Mouse (Mus musculus) heart, adult 10 weeks (tissue): ENCODE data around the gene Olfr1454. TPM values are rescaled to one million over a fixed set of nuclear protein-coding genes. Genes with fewer than 3 reads are reported as not detected.

ENCODE experiments used
- polyA plus RNA-seq: library from polyadenylated mRNA; stranded (reverse); fragments of 350-450 nt; fragmentation: Illumina TruSeq; extraction: RNeasy Lipid Tissue Mini Kit (QIAGEN cat#74804); gene quantifications from one replicate; pipeline ENCODE4 v1.2.3, GENCODE M21; 2014; ENCODE audit warnings: low read depth, low replicate concordance

The Olfr1454 gene
- polyA plus RNA-seq: not detected

DNA sequence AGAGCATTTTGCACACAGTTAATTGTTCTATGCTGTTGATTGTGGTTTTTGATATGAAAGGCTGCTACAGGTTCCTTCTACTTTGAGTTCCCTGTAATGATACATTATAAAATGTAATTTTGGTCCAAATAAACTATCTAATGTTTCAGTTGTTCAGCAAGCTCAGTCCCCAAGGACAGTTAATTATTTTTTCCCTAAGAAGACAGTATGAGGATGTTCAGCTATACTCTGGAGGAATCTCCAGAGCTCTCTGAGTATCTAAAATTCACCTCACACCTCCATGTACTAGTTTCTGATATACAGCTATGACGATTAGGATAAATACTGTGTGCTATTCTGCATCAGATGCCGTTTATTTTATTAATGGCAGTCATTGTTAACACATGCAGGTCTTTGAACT lies at the start of gene Olfr1454:
Gene Olfr1454, plus strand, starts transcription at position 301 of the 400 bp plus-strand sequence.

DNA sequence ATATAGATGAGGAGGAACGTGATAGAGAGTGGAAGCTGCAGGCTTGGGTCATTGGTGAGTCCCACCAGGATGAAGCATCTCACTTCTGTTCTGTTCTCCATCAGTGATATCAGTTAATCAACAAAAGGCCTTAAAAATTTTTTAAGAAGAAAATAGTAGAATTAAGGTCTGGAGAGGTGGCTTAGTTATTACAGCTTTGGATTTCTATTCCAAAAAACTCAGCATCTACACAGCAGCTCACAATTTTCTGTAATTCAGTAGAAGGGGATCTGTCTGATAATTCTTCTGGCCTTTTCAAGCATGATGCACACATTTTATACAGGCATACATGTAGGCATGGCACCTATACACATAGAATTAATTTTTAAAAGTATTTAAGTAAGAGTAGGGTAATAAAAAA lies 32.2 kb upstream of the Olfr1454 start, which contains the start of gene Olfr1453:
Gene Olfr1453, minus strand, starts transcription at position 101 of the 400 bp plus-strand sequence.

DNA sequence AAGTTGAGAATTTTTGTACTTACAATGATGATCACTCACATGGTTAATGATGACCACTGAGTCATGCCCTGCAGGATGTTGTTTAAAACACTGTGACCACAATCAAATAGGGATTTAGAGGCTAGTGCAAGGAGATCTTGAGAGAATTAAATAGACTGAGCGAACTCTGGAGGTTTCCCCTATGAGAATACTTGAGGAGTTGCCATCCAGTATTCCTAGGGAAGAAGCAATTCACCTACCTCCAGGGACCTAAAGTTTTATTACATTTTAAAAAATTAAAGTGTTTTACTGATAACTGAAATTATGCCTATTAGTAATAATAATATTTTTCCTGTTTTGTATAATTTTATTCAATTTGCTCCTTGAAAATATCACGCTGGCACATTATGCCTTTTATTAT lies 37.4 kb downstream of the Olfr1454 start, which contains the start of gene Olfr1457:
Gene Olfr1457, minus strand, starts transcription at position 101 of the 400 bp plus-strand sequence.

DNA sequence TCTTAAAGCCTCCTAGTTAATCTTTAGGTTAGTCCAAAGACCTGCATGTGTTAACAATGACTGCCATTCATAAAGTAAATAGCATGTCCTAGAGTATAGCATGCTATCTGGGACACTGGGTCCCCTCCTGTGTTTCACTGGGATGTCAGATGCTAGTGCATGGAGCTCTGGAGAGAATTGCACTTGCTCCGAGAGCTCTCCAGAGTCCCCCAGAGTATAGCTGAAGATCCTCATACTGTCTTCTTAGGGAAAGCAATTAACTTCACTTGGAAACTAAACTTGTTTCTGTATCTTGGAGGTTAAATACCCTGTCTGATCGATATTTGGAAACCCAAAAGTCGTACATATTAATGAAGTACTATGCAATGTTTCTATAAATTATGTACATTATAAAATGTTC lies 46.3 kb downstream of the Olfr1454 start, which contains the start of gene Olfr1458:
Gene Olfr1458, minus strand, starts transcription at position 101 of the 400 bp plus-strand sequence.

Other genes starting within 250 kb of the Olfr1454 start
- gene Gm5244, start 213.9 kb upstream of the Olfr1454 start, polyA plus RNA-seq: not detected
- gene Olfr1444, start 203.3 kb upstream of the Olfr1454 start, polyA plus RNA-seq: not detected
- gene Olfr1445, start 176.8 kb upstream of the Olfr1454 start, polyA plus RNA-seq: not detected
- not detected for gene Olfr1446, start 167.1 kb upstream of the Olfr1454 start, polyA plus RNA-seq
- gene Olfr1447, start 156.9 kb upstream of the Olfr1454 start, polyA plus RNA-seq: not detected
- gene Olfr1448, start 136.2 kb upstream of the Olfr1454 start, polyA plus RNA-seq: not detected
- gene Olfr1449, start 129.8 kb upstream of the Olfr1454 start, polyA plus RNA-seq: not detected
- not detected for gene Olfr1450, start 110.4 kb upstream of the Olfr1454 start, polyA plus RNA-seq
- not detected for gene Olfr1451, start 65.6 kb upstream of the Olfr1454 start, polyA plus RNA-seq
- gene Olfr1453, start 32.3 kb upstream of the Olfr1454 start, polyA plus RNA-seq: not detected
- not detected for gene Olfr1457, start 37.3 kb downstream of the Olfr1454 start, polyA plus RNA-seq
- gene Olfr1458, start 46.2 kb downstream of the Olfr1454 start, polyA plus RNA-seq: not detected
- gene Olfr1459, start 88.9 kb downstream of the Olfr1454 start, polyA plus RNA-seq: not detected
- not detected for gene Olfr1461, start 102.4 kb downstream of the Olfr1454 start, polyA plus RNA-seq
- not detected for gene Olfr1462, start 125.1 kb downstream of the Olfr1454 start, polyA plus RNA-seq
- gene Olfr1463, start 170.7 kb downstream of the Olfr1454 start, polyA plus RNA-seq: not detected